Mouse (Mus musculus) midbrain, postnatal 0 days (tissue): ENCODE results near the gene Cd69. TPM values are rescaled to one million over a fixed set of nuclear protein-coding genes. Genes with fewer than 3 reads are reported as not detected.

Source experiments
- ATAC-seq: fragments of 200-750 bp; cut with Nextera tagmentation; 2 replicates; pipeline ENCODE4 v1.8.0; 2017; ENCODE audit warnings: moderate number of reproducible peaks, mild to moderate bottlenecking, moderate TSS enrichment, moderate library complexity; ENCODE audit not compliant: low FRiP score
- DNase-seq: peaks from one replicate; pipeline ENCODE4 v3.0.0-alpha.2; 2015; ENCODE audit warnings: low spot score
- H3K27ac ChIP-seq: fragments of 300-500 bp; sonication (generic); 2 replicates; pipeline ENCODE4 v1.5.1; 2014; ENCODE audit warnings: low read depth, mild to moderate bottlenecking, low read length, mixed read lengths
- H3K27me3 ChIP-seq: fragments of 300-500 bp; sonication (generic); 2 replicates; pipeline ENCODE4 v1.6.1; 2014; ENCODE audit warnings: low read length, control low read depth, mixed read lengths; ENCODE audit not compliant: insufficient read depth
- H3K36me3 ChIP-seq: fragments of 300-500 bp; sonication (generic); 2 replicates; pipeline ENCODE4 v1.6.1; 2014; ENCODE audit warnings: low read length, control low read depth, mixed read lengths; ENCODE audit not compliant: insufficient read depth
- H3K4me1 ChIP-seq: fragments of 300-500 bp; sonication (generic); 2 replicates; pipeline ENCODE4 v1.6.1; 2014; ENCODE audit warnings: mild to moderate bottlenecking, control low read depth, antibody characterized with exemption, low read length, mixed read lengths; ENCODE audit not compliant: insufficient read depth
- H3K4me2 ChIP-seq: fragments of 300-500 bp; sonication (generic); 2 replicates; pipeline ENCODE4 v1.6.1; 2014; ENCODE audit warnings: low read depth, mild to moderate bottlenecking, low read length, mixed read lengths; ENCODE audit not compliant: poor library complexity, severe bottlenecking
- H3K4me3 ChIP-seq: fragments of 300-500 bp; sonication (generic); 2 replicates; pipeline ENCODE4 v1.5.1; 2014; ENCODE audit warnings: low read depth, mild to moderate bottlenecking, low read length, moderate library complexity
- H3K9ac ChIP-seq: fragments of 300-500 bp; sonication (generic); replicated peaks from 2 replicates; pipeline ENCODE4 v1.6.1; 2014; ENCODE audit warnings: mild to moderate bottlenecking, low read length, moderate library complexity, mixed read lengths; ENCODE audit not compliant: poor library complexity, severe bottlenecking
- H3K9me3 ChIP-seq: fragments of 300-500 bp; sonication (generic); 2 replicates; pipeline ENCODE4 v1.6.1; 2016; ENCODE audit warnings: low read length, control low read depth
- CTCF ChIP-seq: IDR thresholded peaks from 2 replicates; pipeline ENCODE4 v1.5.1; 2016; ENCODE audit warnings: antibody characterized with exemption, mild to moderate bottlenecking
- WGBS: fragments of 180-500 bp; shearing (Covaris S2); extraction: QIAGEN DNeasy Blood & Tissue Kit; methylation state at CpG from one replicate; pipeline ENCODE4 v1.1.7; 2014; 5-methylcytosine and 5-hydroxymethylcytosine counted together
- polyA plus RNA-seq: library from polyadenylated mRNA; unstranded; fragments of >200 nt; fragmentation: Nextera tagmentation; extraction: Ambion mirVana; gene quantifications from 2 replicates; pipeline ENCODE4 v1.2.1, GENCODE M21; 2015
- total RNA-seq: library from RNA; depleted of rRNA; stranded (reverse); fragments of >200 nt; gene quantifications from 2 replicates; pipeline ENCODE4 v1.2.3, GENCODE M21; 2014

Gene Cd69
- total and polyA plus RNA-seq, 2 experiments from 2014 or later, result not detected

DNA sequence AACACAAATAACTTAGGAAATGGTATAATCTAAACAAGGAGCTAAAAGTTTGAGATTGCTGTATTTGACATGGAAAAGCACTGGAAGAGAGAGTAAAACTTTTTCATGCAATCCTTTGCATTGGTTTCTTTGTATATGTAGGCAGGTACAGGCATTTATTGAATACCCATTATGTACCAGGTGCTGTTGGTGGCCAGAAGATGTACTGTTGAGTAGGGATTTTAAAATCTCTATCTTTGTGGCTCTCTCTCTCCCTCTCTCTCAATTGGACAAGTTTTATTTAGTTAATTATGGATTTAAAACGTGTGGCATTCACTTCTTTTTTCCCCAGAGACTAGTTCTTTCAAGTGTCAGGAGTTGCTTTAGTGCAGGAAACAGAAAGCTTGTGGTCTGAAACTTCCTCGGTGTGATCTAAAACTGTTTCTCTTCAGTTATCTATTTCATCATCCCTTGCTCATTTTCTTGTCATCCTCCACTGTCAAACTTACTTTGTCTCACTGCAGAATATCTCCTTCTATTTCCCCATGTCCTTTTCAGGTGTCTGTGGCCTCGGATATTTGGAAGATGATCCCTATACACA is 478 bp upstream of the Cd69 start:
- no peak overlapping the region for H3K4me3 ChIP-seq
- no peak for TF ChIP-seq CTCF
- H3K9ac ChIP-seq, result no peak overlapping the region
- 68% methylated on average over 3 of the region's 3 CpGs for WGBS
- no peak for ATAC-seq
- H3K4me2 ChIP-seq, result no peak overlapping the region
- DNase-seq, result no peak
- no peaks in the 10 kb centered on the region for H3K4me1 ChIP-seq
- no peaks in the 10 kb centered on the region for H3K27me3 ChIP-seq
- H3K36me3 ChIP-seq, result no peaks in the 10 kb centered on the region
- no peaks in the 10 kb centered on the region for H3K9me3 ChIP-seq
- H3K27ac ChIP-seq, result no peak overlapping the region

DNA sequence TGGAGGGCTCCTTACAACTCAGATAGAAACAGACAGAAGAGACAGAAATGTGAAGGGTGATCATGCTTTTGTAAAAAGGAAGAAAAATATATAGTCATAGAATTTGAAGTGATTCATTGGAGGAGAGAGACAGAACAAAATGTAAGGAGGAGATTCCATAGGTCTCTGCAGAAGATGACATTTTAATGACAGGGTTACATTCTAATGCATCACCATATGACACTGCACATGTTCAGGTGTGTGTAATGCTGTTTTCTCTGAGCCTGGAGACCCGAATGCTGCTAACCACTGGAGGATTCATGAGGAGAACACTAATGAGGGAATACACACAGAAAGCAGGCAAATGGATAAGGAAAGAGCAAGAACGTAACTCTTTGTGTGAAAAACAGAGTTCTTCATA is 760 bp downstream of the Cd69 start:
- Histone ChIP-seq H3K4me1 (no peaks in the 10 kb centered on the region), H3K36me3 (no peaks in the 10 kb centered on the region), H3K9ac (no peak overlapping the region), H3K27me3 (no peaks in the 10 kb centered on the region), H3K4me2 (no peak overlapping the region), H3K4me3 (no peak overlapping the region), H3K9me3 (no peaks in the 10 kb centered on the region), H3K27ac (no peak overlapping the region)
- no peak for TF ChIP-seq CTCF
- ATAC-seq (no peak), DNase-seq (no peak)
- WGBS, result 83% methylated on average over 2 of the region's 2 CpGs

DNA sequence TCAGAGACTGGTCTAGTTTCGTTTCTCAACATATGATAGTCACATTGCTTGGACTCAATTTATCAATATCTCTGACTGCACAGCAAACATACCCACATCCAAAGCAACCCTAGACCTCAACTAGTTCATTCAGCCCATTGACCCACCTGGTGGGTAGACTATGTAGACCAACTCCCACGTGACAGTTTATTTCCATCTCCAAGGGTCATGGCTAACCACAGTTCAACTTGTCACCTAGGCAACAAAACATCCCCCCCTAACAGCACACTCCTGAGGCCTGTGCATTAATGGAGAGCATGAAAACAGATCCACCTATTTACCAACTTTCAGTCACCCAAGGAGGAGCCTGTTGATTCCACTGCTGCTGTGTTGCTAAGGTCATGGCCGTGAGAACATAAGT is 1.6 kb downstream of the Cd69 start:
- no peaks in the 10 kb centered on the region for H3K9me3 ChIP-seq

DNA sequence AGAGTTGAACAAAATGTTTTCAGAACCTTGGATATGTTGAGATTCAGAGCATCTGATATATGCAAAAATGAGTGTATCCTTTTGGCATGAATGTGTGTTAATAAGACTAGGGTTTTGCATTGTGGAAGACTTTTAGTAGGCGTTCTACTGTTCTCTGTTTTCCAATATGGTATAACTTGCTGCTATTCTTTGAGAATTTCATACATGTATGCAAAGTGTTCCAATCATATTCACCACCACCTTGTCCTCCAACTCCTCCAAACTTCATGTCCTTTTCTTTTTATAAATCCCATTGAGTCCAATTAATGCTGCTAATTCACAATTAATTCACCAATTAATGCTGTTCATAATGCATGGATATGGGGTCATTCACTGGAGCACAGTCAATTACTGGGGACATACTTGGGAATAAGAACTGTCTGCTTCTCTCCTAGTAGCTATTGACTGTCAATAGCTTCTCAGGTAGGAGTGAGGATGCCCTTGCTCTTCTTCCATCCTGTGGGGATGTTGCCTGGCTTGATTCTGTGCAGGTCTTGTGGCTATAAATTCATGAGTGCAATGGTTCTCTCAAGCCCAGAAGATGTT is 8.7 kb downstream of the Cd69 start:
- H3K9ac ChIP-seq, result no peak overlapping the region
- 86% methylated on average over 1 of the region's 1 CpGs for WGBS
- no peaks in the 10 kb centered on the region for H3K27me3 ChIP-seq
- DNase-seq (no peak), ATAC-seq (no peak)
- H3K36me3 ChIP-seq, result no peaks in the 10 kb centered on the region
- no peak overlapping the region for H3K27ac ChIP-seq
- H3K9me3 ChIP-seq, result no peaks in the 10 kb centered on the region
- H3K4me1 ChIP-seq, result no peaks in the 10 kb centered on the region
- no peak overlapping the region for H3K4me2 ChIP-seq
- no peak overlapping the region for H3K4me3 ChIP-seq
- TF ChIP-seq CTCF, result no peak

More for the DNA sequence above, 1.6 kb downstream of the Cd69 start:
- no peak for DNase-seq
- Histone ChIP-seq H3K27ac (no peak overlapping the region), H3K4me1 (no peaks in the 10 kb centered on the region), H3K27me3 (no peaks in the 10 kb centered on the region), H3K4me3 (no peak overlapping the region), H3K4me2 (no peak overlapping the region), H3K36me3 (no peaks in the 10 kb centered on the region), H3K9ac (no peak overlapping the region)
- 83% methylated on average over 3 of the region's 3 CpGs for WGBS
- no peak for TF ChIP-seq CTCF
- ATAC-seq, result no peak

DNA sequence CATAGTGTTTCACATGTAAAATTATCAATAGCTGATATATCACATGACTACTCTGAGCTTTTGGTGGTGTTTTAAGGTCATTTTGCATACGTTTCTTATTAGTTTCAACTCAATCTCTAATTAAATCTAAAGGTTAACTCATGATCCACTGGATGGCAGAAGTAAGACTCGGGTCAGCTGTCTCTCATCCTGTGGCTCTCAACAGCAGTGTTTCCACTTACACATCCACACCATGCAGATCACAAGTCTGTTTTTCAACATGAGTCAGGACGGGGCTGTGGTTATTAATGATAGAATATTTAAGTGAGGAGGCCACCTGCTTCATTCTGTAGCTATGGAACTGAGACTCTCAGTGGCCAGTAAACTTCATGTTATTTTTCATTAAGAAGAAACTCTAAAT is 9.4 kb downstream of the Cd69 start:
- Histone ChIP-seq H3K9me3 (no peaks in the 10 kb centered on the region), H3K4me2 (no peak overlapping the region), H3K27me3 (no peaks in the 10 kb centered on the region), H3K4me1 (no peaks in the 10 kb centered on the region), H3K27ac (no peak overlapping the region), H3K9ac (no peak overlapping the region), H3K36me3 (no peaks in the 10 kb centered on the region), H3K4me3 (no peak overlapping the region)
- ATAC-seq (no peak), DNase-seq (no peak)
- 71% methylated on average over 3 of the region's 3 CpGs for WGBS
- TF ChIP-seq CTCF, result no peak

DNA sequence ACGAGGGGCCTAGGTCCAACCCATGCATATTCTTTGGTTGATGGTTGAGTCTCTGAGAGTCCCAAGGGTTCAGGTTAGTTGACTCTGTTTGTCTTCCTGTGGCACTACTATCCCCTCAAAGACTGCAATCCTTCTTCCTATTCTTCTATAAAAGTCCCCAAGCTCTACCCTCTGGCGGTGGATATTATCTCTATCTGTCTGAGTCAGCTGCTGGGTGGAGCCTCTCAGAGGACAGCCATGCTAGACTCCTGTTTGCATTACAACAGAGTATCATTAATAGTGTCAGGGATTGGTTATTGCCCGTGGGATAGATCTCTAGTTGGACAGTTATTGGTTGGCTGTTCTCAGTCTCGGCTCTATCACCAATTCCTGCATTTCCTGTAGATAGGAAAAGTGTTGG is 14.3 kb downstream of the Cd69 start:
- no peak for DNase-seq
- Histone ChIP-seq H3K27ac (no peak overlapping the region), H3K4me3 (no peak overlapping the region), H3K9me3 (no peaks in the 10 kb centered on the region), H3K4me1 (no peaks in the 10 kb centered on the region), H3K36me3 (no peaks in the 10 kb centered on the region), H3K9ac (no peak overlapping the region), H3K27me3 (no peaks in the 10 kb centered on the region), H3K4me2 (no peak overlapping the region)
- 95% methylated on average over 4 of the region's 4 CpGs for WGBS
- no peak for ATAC-seq
- no peak for TF ChIP-seq CTCF
